Mouse (Mus musculus): ENCODE measurements around the gene Skiv2l.
"Not testable (repeated sequence)": the region's sequence is repeated elsewhere in the genome, so short reads cannot be mapped to it uniquely, and the experiment has no call there.

Gene Skiv2l

GRCm38 (mm10) chr17:34810811-34811210, 39.2 kb downstream of the Skiv2l start:
- not testable (repeated sequence) for DNase-seq

GRCm38 (mm10) chr17:34810411-34810810, 39.6 kb downstream of the Skiv2l start:
- DNase-seq = not testable (repeated sequence)

DNA sequence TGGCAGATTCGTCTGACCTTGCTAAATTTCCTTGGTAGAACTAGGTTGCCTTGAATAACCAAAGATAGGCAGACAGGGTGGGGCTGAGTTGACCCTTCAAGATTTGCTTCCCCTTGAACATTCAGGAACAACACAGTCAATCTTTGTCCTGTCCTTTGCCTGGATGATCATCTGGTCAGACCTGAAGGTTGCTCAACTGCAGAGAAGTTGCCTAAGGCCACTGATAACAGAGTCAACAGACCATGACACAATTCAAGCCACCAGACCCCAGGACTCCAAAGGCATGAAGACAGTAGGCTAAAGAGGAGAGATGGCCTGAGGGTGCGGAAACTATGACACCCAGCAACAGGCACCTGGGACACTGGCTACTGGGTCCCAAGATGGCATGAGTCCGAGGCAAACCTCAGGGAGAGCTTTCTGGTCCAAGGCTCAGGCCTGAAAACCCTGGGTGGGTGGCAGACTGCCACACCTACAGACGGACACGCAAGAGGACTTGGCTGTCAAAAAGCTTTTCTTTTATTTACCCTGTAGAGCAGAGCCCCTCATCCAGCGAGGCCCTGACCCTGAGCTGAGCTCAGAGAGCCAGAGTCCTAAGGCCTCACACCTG, 41.3 kb downstream of the Skiv2l start:
- no peak for DNase-seq

- no peak for DNase-seq
Measured at GRCm38 (mm10) chr17:34807176-34807575, 42.8 kb downstream of the Skiv2l start.

GRCm38 (mm10) chr17:34804871-34805562, 45.0 kb downstream of the Skiv2l start:
- peak; percentile 8 for DNase-seq

DNA sequence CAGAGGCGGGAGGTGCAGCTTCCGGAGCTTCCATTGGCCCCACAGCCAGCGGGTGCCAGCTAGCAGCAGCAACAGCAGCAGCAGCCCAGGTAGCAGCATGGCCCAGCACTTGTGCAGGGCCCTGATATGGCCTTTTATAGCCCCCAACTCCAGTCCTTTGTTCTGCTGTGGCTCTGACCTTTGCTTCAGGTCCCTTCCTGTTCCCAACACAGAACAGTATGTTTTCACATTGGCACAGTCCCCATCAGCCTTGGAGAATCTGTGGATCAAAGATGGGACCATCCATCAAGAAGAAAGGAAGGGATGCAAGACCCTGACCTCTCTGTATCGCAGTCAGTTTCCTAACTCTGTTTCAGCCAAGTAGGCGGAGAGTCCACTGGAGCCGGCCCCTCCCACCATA, 45.7 kb downstream of the Skiv2l start, which contains the start of gene Cyp21a1:
Cyp21a1 (minus strand) TSS at position 261 of the 400 bp plus-strand sequence.
- not testable (repeated sequence) for DNase-seq

DNA sequence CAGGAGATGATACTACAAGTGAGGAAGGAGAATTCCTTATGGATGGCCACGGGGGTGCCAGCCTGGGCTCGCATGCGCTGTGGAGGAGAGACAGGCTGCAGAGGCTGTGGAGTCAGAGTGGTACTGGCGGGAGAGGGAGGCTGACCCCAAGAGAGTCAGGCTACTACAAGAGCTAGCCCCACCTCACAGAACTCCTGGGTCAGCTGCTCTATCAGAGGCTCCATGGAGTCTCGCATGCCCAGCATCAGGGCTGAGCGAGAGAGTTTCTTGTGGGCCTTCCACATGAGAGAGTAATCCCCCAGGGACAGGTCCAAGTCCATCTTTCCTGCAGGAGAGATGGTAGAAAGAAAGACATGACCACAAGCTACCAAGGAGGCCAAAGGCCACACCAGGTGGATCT, 46.6 kb downstream of the Skiv2l start:
- not testable (repeated sequence) for DNase-seq

DNA sequence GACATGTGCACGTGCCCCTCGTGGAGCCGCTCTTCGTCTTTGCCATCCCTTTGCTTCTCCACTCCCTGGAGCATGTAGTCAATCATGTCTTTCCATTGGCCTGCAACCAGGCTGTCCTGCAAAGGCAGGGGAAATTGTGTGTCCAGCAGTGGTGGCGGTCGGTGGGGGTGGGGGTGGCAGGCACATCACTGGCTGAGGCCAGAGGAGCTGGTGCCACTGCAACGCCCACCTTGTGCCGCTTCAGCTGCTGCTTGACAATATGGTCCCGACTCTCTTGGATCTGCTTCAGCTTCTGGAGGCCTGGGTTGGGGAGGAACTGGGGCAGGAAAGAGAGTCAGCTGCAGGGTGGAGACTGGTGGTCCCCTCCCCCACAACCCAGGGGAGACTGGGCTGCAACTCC, 47.3 kb downstream of the Skiv2l start:
- not testable (repeated sequence) for DNase-seq

DNA sequence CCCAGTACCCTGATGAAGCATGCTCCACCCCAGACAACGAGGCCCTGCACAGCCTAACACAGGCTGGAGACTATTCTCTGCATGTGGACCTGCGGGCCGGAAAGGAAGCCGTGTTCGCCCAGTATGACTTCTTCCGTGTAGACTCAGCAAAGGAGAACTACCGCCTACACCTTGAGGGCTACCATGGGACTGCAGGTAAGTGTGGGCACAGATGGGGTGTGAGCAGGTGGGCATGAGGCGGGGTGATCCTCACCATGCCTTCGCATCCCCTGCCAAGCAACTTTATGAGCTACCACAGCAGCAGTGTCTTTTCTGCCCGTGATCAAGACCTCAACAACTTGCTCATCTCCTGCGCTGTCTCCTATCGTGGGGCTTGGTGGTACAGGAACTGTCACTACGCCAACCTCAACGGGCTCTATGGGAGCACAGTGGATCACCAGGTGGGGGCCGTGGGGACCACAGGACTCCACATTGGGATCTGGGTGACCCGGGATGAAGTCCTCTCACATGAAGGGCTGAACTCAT, 49.2 kb downstream of the Skiv2l start:
- DNase-seq = not testable (repeated sequence)

DNA sequence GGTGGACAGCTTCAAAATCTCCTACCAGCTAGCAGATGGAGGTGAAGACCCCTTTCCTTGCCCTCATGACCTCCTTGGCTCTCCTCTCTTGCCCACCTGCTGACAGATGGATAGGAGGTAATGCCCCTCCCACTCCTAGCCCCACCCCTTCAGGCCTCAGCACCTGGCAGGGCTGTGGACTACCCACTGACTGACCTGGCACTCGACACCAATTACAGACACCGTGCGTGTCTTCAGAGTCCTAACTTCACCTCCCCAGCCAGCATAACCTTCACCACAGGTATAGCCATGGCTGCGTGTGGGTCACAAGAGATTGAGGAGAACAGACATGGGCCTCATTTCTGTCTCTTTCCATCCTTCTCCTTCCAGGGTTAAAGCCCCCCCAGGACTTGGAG, 50.5 kb downstream of the Skiv2l start:
- DNase-seq = no peak

DNA sequence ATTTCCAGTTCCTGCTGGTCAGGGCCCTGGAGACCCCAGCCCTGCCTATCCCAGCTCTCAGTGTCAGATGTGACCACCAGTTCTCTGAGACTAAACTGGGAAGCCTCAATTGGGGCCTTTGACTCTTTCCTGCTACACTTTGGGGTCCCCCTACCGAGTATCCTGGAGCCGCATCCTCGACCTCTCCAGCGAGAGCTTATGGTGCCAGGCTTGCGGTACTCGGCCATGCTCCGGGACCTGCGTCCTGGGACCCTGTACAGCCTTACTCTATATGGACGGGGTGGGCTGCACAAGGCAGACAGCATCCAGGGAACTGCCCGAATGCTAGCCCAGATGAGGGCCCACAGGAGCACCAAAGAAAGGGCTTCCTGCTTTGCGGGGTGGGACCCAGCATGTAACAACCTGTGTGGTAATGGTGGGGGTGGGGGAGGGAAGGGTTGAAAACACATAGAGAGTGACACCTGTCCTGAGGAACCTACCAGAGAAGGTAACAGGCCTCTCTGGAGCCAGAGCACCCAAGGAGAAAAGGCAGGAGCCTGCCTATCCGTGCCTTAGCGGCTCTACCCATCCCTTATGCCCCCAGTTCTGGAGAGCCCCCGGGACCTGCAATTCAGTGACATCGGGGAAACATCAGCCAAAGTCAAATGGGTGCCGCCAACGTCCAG, 51.0 kb downstream of the Skiv2l start:
- DNase-seq = no peak

- DNase-seq = not testable (repeated sequence)
Measured at GRCm38 (mm10) chr17:34798071-34798470, 51.9 kb downstream of the Skiv2l start.

DNA sequence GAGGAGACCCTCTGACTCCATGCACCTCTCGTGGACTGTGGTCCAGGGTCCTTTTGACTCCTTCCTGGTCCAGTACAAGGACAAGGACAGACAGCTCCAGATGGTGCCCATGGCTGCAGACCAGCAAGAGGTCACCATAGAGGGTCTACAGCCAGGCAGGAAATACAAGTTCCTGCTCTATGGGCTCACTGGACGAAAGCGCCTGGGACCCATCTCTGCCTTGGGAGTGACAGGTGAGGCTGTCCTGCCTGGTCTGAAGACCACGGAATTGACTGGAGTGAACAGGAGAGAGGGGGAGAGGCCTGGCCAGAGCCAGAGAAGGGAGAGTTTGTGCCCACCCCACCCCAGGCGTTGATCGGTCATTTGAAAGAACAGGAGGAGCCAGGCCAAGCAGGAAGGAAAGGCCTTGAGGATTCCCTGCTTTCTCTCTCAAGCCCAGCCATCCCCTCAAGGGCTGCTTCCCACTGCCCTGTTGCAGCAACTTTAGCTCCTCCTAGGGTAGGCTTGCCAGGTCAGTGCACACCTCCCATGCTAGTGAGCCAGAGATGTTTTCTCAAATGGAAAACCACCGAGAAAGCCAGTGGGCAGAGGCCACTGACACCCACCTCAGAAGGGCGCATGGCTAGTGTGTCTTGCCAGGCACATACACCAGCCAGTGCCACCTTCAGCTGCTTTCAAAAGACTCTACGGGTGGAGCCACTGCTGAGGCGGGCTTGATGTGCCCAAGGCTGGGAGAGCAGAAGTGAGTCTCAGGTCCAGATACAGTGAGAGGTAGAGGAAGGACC, 52.6 kb downstream of the Skiv2l start:
- not testable (repeated sequence) for DNase-seq

- no peak for DNase-seq
Measured at GRCm38 (mm10) chr17:34796311-34797140, 53.5 kb downstream of the Skiv2l start.

DNA sequence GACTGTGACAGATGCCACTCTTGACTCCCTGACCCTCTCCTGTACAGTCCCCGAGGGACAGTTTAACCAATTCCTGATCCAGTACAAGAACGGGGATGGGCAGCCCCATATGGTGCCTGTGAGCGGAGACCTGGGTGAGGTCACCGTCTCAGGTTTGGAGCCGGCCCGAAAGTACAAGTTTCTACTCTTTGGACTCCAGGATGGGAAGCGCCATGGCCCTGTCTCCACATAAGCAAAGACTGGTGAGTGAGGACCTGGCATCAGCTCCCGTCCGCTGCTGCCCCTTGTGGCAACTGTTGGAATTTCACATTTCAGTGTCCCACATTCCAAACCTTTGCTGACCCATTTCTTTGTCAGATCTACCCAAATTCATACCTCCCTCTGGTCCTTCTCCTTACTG, 54.4 kb downstream of the Skiv2l start:
- peak; percentile 60 for DNase-seq

DNA sequence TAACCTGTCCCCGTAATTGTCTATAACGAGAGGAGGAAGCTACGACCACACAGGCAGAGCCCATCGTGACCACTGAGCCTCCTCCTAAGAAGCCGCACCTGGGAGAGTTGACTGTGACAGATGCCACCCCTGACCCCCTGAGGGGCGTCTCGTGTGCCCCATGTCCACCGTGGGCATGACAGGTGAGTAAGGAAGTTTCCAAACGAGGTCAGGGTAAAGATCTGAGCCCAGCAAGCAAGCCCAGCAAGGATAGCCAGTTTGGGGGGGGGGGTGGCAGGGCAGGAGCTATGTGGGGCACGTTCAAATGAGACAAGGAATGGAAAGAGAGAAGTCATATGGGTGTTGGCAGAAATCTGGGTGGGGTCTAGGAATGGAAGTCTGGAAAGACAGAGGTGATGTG, 55.0 kb downstream of the Skiv2l start:
- no peak for DNase-seq

Measured in retina, postnatal 1 day (tissue).